Mouse (Mus musculus) ovary, postnatal 36 days (tissue): ENCODE data around the gene Rps3.

ENCODE experiments used
- DNase-seq: peaks from one replicate; pipeline ENCODE4 v3.0.0; 2022; ENCODE audit warnings: low spot score, mixed read lengths

Gene Rps3

GRCm38 (mm10) chr7:99476558-99477114 is 6.9 kb downstream of the Rps3 start:
- no peak for DNase-seq

- no peak for DNase-seq
Observed at GRCm38 (mm10) chr7:99475562-99475911, 8.0 kb downstream of the Rps3 start.

GRCm38 (mm10) chr7:99474836-99475561 is 8.5 kb downstream of the Rps3 start:
- DNase-seq = no peak

GRCm38 (mm10) chr7:99473638-99474407 is 9.7 kb downstream of the Rps3 start:
- DNase-seq = no peak

GRCm38 (mm10) chr7:99471578-99471977 is 12.0 kb downstream of the Rps3 start:
- no peak for DNase-seq

GRCm38 (mm10) chr7:99469680-99470405 is 13.7 kb downstream of the Rps3 start:
- no peak for DNase-seq

GRCm38 (mm10) chr7:99468283-99469132 is 15.0 kb downstream of the Rps3 start:
- DNase-seq = peak; percentile 73

GRCm38 (mm10) chr7:99467916-99468282 is 15.6 kb downstream of the Rps3 start:
- no peak for DNase-seq

GRCm38 (mm10) chr7:99465811-99466210 is 17.7 kb downstream of the Rps3 start, which contains the start of gene Klhl35:
TSS of gene Klhl35 (plus strand) at chr7:99466004.
- DNase-seq = no peak

GRCm38 (mm10) chr7:99463120-99463519 is 20.4 kb downstream of the Rps3 start:
- no peak for DNase-seq

- no peak for DNase-seq
Observed at GRCm38 (mm10) chr7:99459888-99460652, 23.5 kb downstream of the Rps3 start.

GRCm38 (mm10) chr7:99458849-99459248 is 24.7 kb downstream of the Rps3 start:
- DNase-seq = no peak

GRCm38 (mm10) chr7:99454044-99454443 is 29.5 kb downstream of the Rps3 start:
- no peak for DNase-seq

GRCm38 (mm10) chr7:99452859-99453258 is 30.7 kb downstream of the Rps3 start:
- no peak for DNase-seq

- no peak for DNase-seq
Observed at GRCm38 (mm10) chr7:99450703-99451102, 32.8 kb downstream of the Rps3 start.

- no peak for DNase-seq
Observed at GRCm38 (mm10) chr7:99449751-99450150, 33.8 kb downstream of the Rps3 start.

- no peak for DNase-seq
Observed at GRCm38 (mm10) chr7:99449063-99449462, 34.5 kb downstream of the Rps3 start.

- no peak for DNase-seq
Observed at GRCm38 (mm10) chr7:99448619-99449018, 34.9 kb downstream of the Rps3 start.

GRCm38 (mm10) chr7:99447323-99447722 is 36.2 kb downstream of the Rps3 start:
- no peak for DNase-seq

GRCm38 (mm10) chr7:99445833-99446232 is 37.7 kb downstream of the Rps3 start:
- no peak for DNase-seq

GRCm38 (mm10) chr7:99444012-99444411 is 39.5 kb downstream of the Rps3 start:
- DNase-seq = no peak
